ENCODE assay signal across 28 mouse cellular contexts in genomic region chr19:5268875-5269274, GRCm38 (mm10). TPM values are rescaled to one million over a fixed set of nuclear protein-coding genes. Genes with fewer than 3 reads are reported as not detected.
DNase-seq lines count a peak whose midpoint lies in the region; ATAC-seq and TF ChIP-seq lines count a peak whose summit lies in the region.
"Had no signal": no experiment of that assay in that cellular context is flagged by ENCODE, and none has a peak within 500 bp of the region (broad histone marks: within the 10 kb centered on the region; RNA-seq: fewer than 3 reads in every experiment).

No protein-coding gene starts in this region.

- TF ChIP-seq POLR2A in MEL (IDR thresholded peaks at IDR 0.05; ENCODE audit: control insufficient read depth in 1 of 2, insufficient read depth in 1 of 2, low read depth in 1 of 2, low read length in 2 of 2, poor library complexity in 1 of 2), result no peak

- H3K27me3 ChIP-seq in erythroblast, embryonic 14.5 days (ENCODE audit: control insufficient read depth), result no peaks in the 10 kb centered on the region
- no peaks in the 10 kb centered on the region for H3K27me3 ChIP-seq in MEL (ENCODE audit: control insufficient read depth in 1 of 2, insufficient read depth in 2 of 2, low read length in 2 of 2)
- no peaks in the 10 kb centered on the region for H3K27me3 ChIP-seq in liver, embryonic 11.5 days (replicated peaks; ENCODE audit: control insufficient read depth, insufficient read depth, low read length)
- no peaks in the 10 kb centered on the region for H3K27me3 ChIP-seq in liver, postnatal 0 days (ENCODE audit: insufficient read depth, low read length)
- H3K27me3 ChIP-seq: heart, embryonic 12.5 days; hindbrain, embryonic 12.5 days; limb, embryonic 13.5 days; lung, embryonic 15.5 days; midbrain, embryonic 12.5 days; Patski had no signal

- H3K9ac ChIP-seq in MEL (ENCODE audit: control insufficient read depth, low read depth, low read length, poor library complexity, severe bottlenecking), result peak overlapping the region; percentile 51
- H3K9ac ChIP-seq in liver, embryonic 11.5 days (ENCODE audit: low read depth, low read length), result peak overlapping the region; percentile 40
- H3K9ac ChIP-seq in liver, postnatal 0 days (replicated peaks), result no peak overlapping the region
- H3K9ac ChIP-seq: forebrain, postnatal 0 days; heart, embryonic 12.5 days; hindbrain, embryonic 12.5 days; limb, embryonic 13.5 days; lung, embryonic 15.5 days; midbrain, embryonic 12.5 days had no signal

- no peak for ATAC-seq in erythroblast, adult 5-6 weeks (replicated peaks; ENCODE audit: low FRiP score, poor library complexity, severe bottlenecking)
- ATAC-seq in liver, embryonic 11.5 days (replicated peaks; ENCODE audit: low FRiP score), result peak; percentile 23
- ATAC-seq in liver, postnatal 0 days, result peak; percentile 14
- ATAC-seq: forebrain, postnatal 0 days; intestine, postnatal 0 days; Patski had no signal

- no peaks in the 10 kb centered on the region for H3K9me3 ChIP-seq in erythroblast, embryonic 14.5 days (ENCODE audit: control insufficient read depth, low read length)
- H3K9me3 ChIP-seq in MEL (replicated peaks; ENCODE audit: insufficient read depth, low read length), result no peaks in the 10 kb centered on the region
- H3K9me3 ChIP-seq in liver, embryonic 11.5 days (ENCODE audit: control insufficient read depth, low read length), result no peaks in the 10 kb centered on the region
- no peaks in the 10 kb centered on the region for H3K9me3 ChIP-seq in liver, postnatal 0 days (ENCODE audit: low read length)
- H3K9me3 ChIP-seq: embryonic facial prominence, embryonic 10.5 days; heart, embryonic 12.5 days; hindbrain, embryonic 12.5 days; limb, embryonic 13.5 days; lung, embryonic 15.5 days; midbrain, embryonic 12.5 days had no signal

- peak overlapping the region; percentile 97 for H3K27ac ChIP-seq in MEL (ENCODE audit: control insufficient read depth, low read depth, low read length)
- peak overlapping the region; percentile 91 for H3K27ac ChIP-seq in liver, embryonic 11.5 days (ENCODE audit: low read depth, low read length)
- H3K27ac ChIP-seq in liver, postnatal 0 days (ENCODE audit: low read depth), result peak overlapping the region; percentile 37
- H3K27ac ChIP-seq: embryonic facial prominence, embryonic 10.5 days; hindbrain, embryonic 12.5 days; limb, embryonic 13.5 days; lung, embryonic 15.5 days; midbrain, embryonic 12.5 days had no signal

- no peak for TF ChIP-seq RAD21 in MEL (IDR thresholded peaks at IDR 0.05; ENCODE audit: low read depth, low read length)

- WGBS in liver, embryonic 11.5 days, result 45% methylated on average over 3 of the region's 3 CpGs
- 50% methylated on average over 3 of the region's 3 CpGs for WGBS in liver, postnatal 0 days (ENCODE audit: insufficient replicate concordance)

- TF ChIP-seq EP300 in MEL (IDR thresholded peaks at IDR 0.05; ENCODE audit: low read depth in 1 of 2, low read length in 2 of 2), result no peak; a peak in 1 of 4 replicates
- TF ChIP-seq EP300 in liver, postnatal 0 days (IDR thresholded peaks at IDR 0.05; ENCODE audit: low read depth), result no peak

- TF ChIP-seq CTCF in MEL (IDR thresholded peaks at IDR 0.05 in 2 of 3, conservative IDR thresholded peaks at IDR 0.05 in 1 of 3; ENCODE audit: control insufficient read depth in 1 of 3, insufficient read depth in 1 of 3, low read depth in 2 of 3, low read length in 3 of 3, poor library complexity in 1 of 3, severe bottlenecking in 1 of 3), result no peak
- no peak for TF ChIP-seq CTCF in liver, postnatal 0 days (IDR thresholded peaks at IDR 0.05; ENCODE audit: low read depth)

- H3K4me2 ChIP-seq in liver, embryonic 11.5 days, result peak overlapping the region; percentile 55
- no peak overlapping the region for H3K4me2 ChIP-seq in liver, postnatal 0 days (ENCODE audit: low read depth, low read length)
- H3K4me2 ChIP-seq: heart, embryonic 12.5 days; hindbrain, embryonic 12.5 days; limb, embryonic 13.5 days; lung, embryonic 15.5 days; midbrain, embryonic 12.5 days had no signal

- peaks cover 12% of the 10 kb centered on the region for H3K36me3 ChIP-seq in erythroblast, embryonic 14.5 days (ENCODE audit: control insufficient read depth)
- H3K36me3 ChIP-seq in MEL (ENCODE audit: control insufficient read depth in 1 of 2, insufficient read depth in 2 of 2, low read length in 2 of 2), result peaks cover 0 to 57% of the 10 kb centered on the region in 2 experiments; a peak in 2 of 4 replicates
- peaks cover under 1% of the 10 kb centered on the region; the same call in 1 of the 2 replicates for H3K36me3 ChIP-seq in liver, embryonic 11.5 days (ENCODE audit: control insufficient read depth, insufficient read depth, low read length)
- H3K36me3 ChIP-seq in liver, postnatal 0 days (replicated peaks; ENCODE audit: insufficient read depth, low read length), result peaks cover 2% of the 10 kb centered on the region; the same call in 1 of the 2 replicates

- DNase-seq in MEL (ENCODE audit: low read depth, low spot score), result peak; percentile 67
- DNase-seq in liver, embryonic 11.5 days (ENCODE audit: low spot score), result no peak
- DNase-seq in liver, postnatal 0 days, result no peak
- no peak for DNase-seq in gastrocnemius, postnatal 25 days
- DNase-seq in retina, embryonic 14.5 days (ENCODE audit: low spot score), result no peak
- no peak for DNase-seq in left cerebral cortex, postnatal 10 days (ENCODE audit: extremely low spot score in 1 of 2, low spot score in 2 of 2)
- DNase-seq: adrenal gland, adult 8-10 months; cerebellum, adult 9-10 months; forebrain, postnatal 0 days; heart, postnatal 10 days; kidney, postnatal 36 days; layer of hippocampus, postnatal 36 days; lung, postnatal 4 days; thymus, adult 2 months; thymus, postnatal 4 days had no signal

- peaks cover 13% of the 10 kb centered on the region for H3K79me2 ChIP-seq in MEL (ENCODE audit: control insufficient read depth, insufficient read depth, low read length, poor library complexity)

- H3K4me1 ChIP-seq in erythroblast, embryonic 14.5 days (ENCODE audit: control insufficient read depth), result peaks cover 67% of the 10 kb centered on the region
- H3K4me1 ChIP-seq in MEL (ENCODE audit: control insufficient read depth in 1 of 2, insufficient read depth in 2 of 2, low read length in 2 of 2), result peaks cover 20 to 44% of the 10 kb centered on the region in 2 experiments
- H3K4me1 ChIP-seq in liver, embryonic 11.5 days (replicated peaks; ENCODE audit: control insufficient read depth, insufficient read depth, low read length), result peaks cover 45% of the 10 kb centered on the region
- peaks cover 38% of the 10 kb centered on the region for H3K4me1 ChIP-seq in liver, postnatal 0 days (ENCODE audit: insufficient read depth)

- intact Hi-C loops in left cerebral cortex, postnatal 10 days (cut with DNase I), result no loop called here

- H3K4me3 ChIP-seq in erythroblast, embryonic 14.5 days (replicated peaks), result peak overlapping the region; percentile 51
- H3K4me3 ChIP-seq in MEL (ENCODE audit: control insufficient read depth in 1 of 2, insufficient read depth in 1 of 2, low read depth in 2 of 2, low read length in 2 of 2), result peak overlapping the region; percentile 18 to 23; a peak in 2 of 4 replicates
- H3K4me3 ChIP-seq in liver, embryonic 11.5 days (ENCODE audit: low read depth, low read length), result no peak overlapping the region
- no peak overlapping the region for H3K4me3 ChIP-seq in liver, postnatal 0 days (ENCODE audit: low read depth, low read length)
- H3K4me3 ChIP-seq: embryonic facial prominence, embryonic 10.5 days; heart, embryonic 12.5 days; hindbrain, embryonic 12.5 days; limb, embryonic 13.5 days; lung, embryonic 15.5 days; midbrain, embryonic 12.5 days had no signal

TF ChIP-seq in MEL, 35 proteins besides CTCF, POLR2A, EP300 and RAD21 (continues in another document):
- no peak for TF ChIP-seq MAZ (IDR thresholded peaks at IDR 0.05; ENCODE audit: low read depth, low read length)
- no peak for TF ChIP-seq ZNF384 (IDR thresholded peaks at IDR 0.05; ENCODE audit: low read depth, low read length)
- TF ChIP-seq TAL1 (IDR thresholded peaks at IDR 0.05; ENCODE audit: low read length), result peak; percentile 61

RNA-seq across cellular contexts. Expression of gene Pacs1, which starts 4.0 kb away (rescaled TPM):
- 2.6 and 2.7 TPM in 2 replicates for polyA plus RNA-seq in erythroblast, embryonic 14.5 days (2012)
- total RNA-seq in erythroblast, adult 5-6 weeks (2015; ENCODE audit: low replicate concordance), result 7.7 and 8.1 TPM in 2 replicates
- 5.3 and 7.0 TPM in 2 replicates for total RNA-seq in erythroblast, adult 5-6 weeks (2017; ENCODE audit: low replicate concordance)
- total RNA-seq in MEL (2012; rRNA removed), result 5.7 TPM in 2 replicates
- 10 to 100 TPM in 1 of 2 experiments, not detected in 1; 19.9 TPM for polyA plus RNA-seq in MEL (2012; ENCODE audit: insufficient read depth in 1 of 2, insufficient read length in 2 of 2, low read depth in 1 of 2, low replicate concordance in 2 of 2, missing spikeins in 1 of 2)
- polyA plus RNA-seq in liver, embryonic 11.5 days (2014; fragmentation: Nextera tagmentation; extraction: Ambion mirVana), result 27.0 and 30.3 TPM in 2 replicates
- 2.6 and 3.3 TPM in 2 replicates for polyA plus RNA-seq in liver, postnatal 0 days (2015; fragmentation: Nextera tagmentation; extraction: Ambion mirVana)
- 1 to 10 TPM; 5.6 to 6.5 TPM for total RNA-seq in gastrocnemius, postnatal 25 days (2021)
- total RNA-seq in left cerebral cortex, postnatal 10 days (2021), result 10 to 100 TPM; 77.2 to 77.9 TPM

RNA-seq across cellular contexts. Expression of gene Sf3b2, which starts 26.4 kb away (rescaled TPM):
- polyA plus RNA-seq in erythroblast, embryonic 14.5 days (2012), result 23.0 and 27.9 TPM in 2 replicates
- 38.5 and 55.0 TPM in 2 replicates for total RNA-seq in erythroblast, adult 5-6 weeks (2015; ENCODE audit: low replicate concordance)
- 59.6 and 76.3 TPM in 2 replicates for total RNA-seq in erythroblast, adult 5-6 weeks (2017; ENCODE audit: low replicate concordance)
- 178 and 180 TPM in 2 replicates for total RNA-seq in MEL (2012; rRNA removed)
- 100 to 1,000 TPM; 259 to 331 TPM for polyA plus RNA-seq in MEL (2012; ENCODE audit: insufficient read depth in 1 of 2, insufficient read length in 2 of 2, low read depth in 1 of 2, low replicate concordance in 2 of 2, missing spikeins in 1 of 2)
- 285 and 290 TPM in 2 replicates for polyA plus RNA-seq in liver, embryonic 11.5 days (2014; fragmentation: Nextera tagmentation; extraction: Ambion mirVana)
- polyA plus RNA-seq in liver, postnatal 0 days (2015; fragmentation: Nextera tagmentation; extraction: Ambion mirVana), result 80.7 and 93.7 TPM in 2 replicates
- total RNA-seq in gastrocnemius, postnatal 25 days (2021), result 10 to 100 TPM; 65.4 to 69.5 TPM
- 100 to 1,000 TPM; 185 to 193 TPM for total RNA-seq in left cerebral cortex, postnatal 10 days (2021)

RNA-seq across cellular contexts. Expression of gene Gal3st3, which starts 29.3 kb away (rescaled TPM):
- polyA plus RNA-seq in erythroblast, embryonic 14.5 days (2012), result not detected in 2 replicates
- total RNA-seq in erythroblast, adult 5-6 weeks (2015; ENCODE audit: low replicate concordance), result not detected in 2 replicates
- not detected in 2 replicates for total RNA-seq in erythroblast, adult 5-6 weeks (2017; ENCODE audit: low replicate concordance)
- total RNA-seq in MEL (2012; rRNA removed), result not detected in 2 replicates
- polyA plus RNA-seq in MEL (2012; ENCODE audit: insufficient read depth in 1 of 2, insufficient read length in 2 of 2, low read depth in 1 of 2, low replicate concordance in 2 of 2, missing spikeins in 1 of 2), result under 1 TPM in 1 of 2 experiments, not detected in 1; 0.04 TPM
- 1.6 and 2.1 TPM in 2 replicates for polyA plus RNA-seq in liver, embryonic 11.5 days (2014; fragmentation: Nextera tagmentation; extraction: Ambion mirVana)
- not detected in 2 replicates for polyA plus RNA-seq in liver, postnatal 0 days (2015; fragmentation: Nextera tagmentation; extraction: Ambion mirVana)
- not detected for total RNA-seq in gastrocnemius, postnatal 25 days (2021)
- total RNA-seq in left cerebral cortex, postnatal 10 days (2021), result 10 to 100 TPM; 84.1 to 90.3 TPM
- total RNA-seq: common myeloid progenitor, adult 5-6 weeks; neutrophil, adult 5-6 weeks had no signal
- polyA plus RNA-seq: Patski; small intestine, adult 2 months had no signal

Comparison
In these comparisons a context has a peak if more than half of its experiments do, and no peak if none do; other contexts are left out.
1. H3K4me3 ChIP-seq: peak in erythroblast, embryonic 14.5 days (single experiment) and MEL (2 of 2); none in liver, embryonic 11.5 days (single experiment) and liver, postnatal 0 days (single experiment).
2. H3K27ac ChIP-seq: peak in every context shown above with its lines; median percentile 97 in MEL; 91 in liver, embryonic 11.5 days; 37 in liver, postnatal 0 days.
3. RNA of gene Pacs1, which starts 4.0 kb away (total RNA-seq): 77.2 to 77.9 TPM in left cerebral cortex, postnatal 10 days; 5.3 to 8.1 TPM in erythroblast, adult 5-6 weeks, 5.6 to 6.5 TPM in gastrocnemius, postnatal 25 days and 5.7 TPM in MEL; every median in the first group is over 4 times any median in the second.
4. RNA of gene Gal3st3, which starts 29.3 kb away (total RNA-seq): 84.1 to 90.3 TPM in left cerebral cortex, postnatal 10 days; not detected in gastrocnemius, postnatal 25 days, not detected in MEL and not detected in erythroblast, adult 5-6 weeks; every median in the first group is over 10 times any median in the second.